Mouse (Mus musculus) liver, adult 2 months (tissue): ENCODE measurements around the gene Lins1. TPM values are rescaled to one million over a fixed set of nuclear protein-coding genes. Genes with fewer than 3 reads are reported as not detected.

Experiments used
- DNase-seq: peaks from one replicate; pipeline ENCODE4 v3.0.0-alpha.2; 2011; ENCODE audit warnings: low read depth, low spot score; ENCODE audit errors: extremely low read depth
- H3K27ac ChIP-seq: fragments of 200-500 bp; replicated peaks from 2 replicates; pipeline ENCODE4 v1.5.1; 2012; ENCODE audit warnings: low read depth, mild to moderate bottlenecking, control low read depth, inconsistent platforms, low read length; ENCODE audit not compliant: insufficient read depth
- H3K27me3 ChIP-seq: fragments of 200-500 bp; 2 replicates; pipeline ENCODE4 v1.6.1; 2012; ENCODE audit warnings: mild to moderate bottlenecking, moderate library complexity, low read length, inconsistent platforms; ENCODE audit not compliant: control insufficient read depth, insufficient read depth
- H3K36me3 ChIP-seq: fragments of 200-500 bp; 2 replicates; pipeline ENCODE4 v1.6.1; 2012; ENCODE audit warnings: low read length, inconsistent platforms; ENCODE audit not compliant: control insufficient read depth, insufficient read depth
- H3K4me1 ChIP-seq: fragments of 200-500 bp; 2 replicates; pipeline ENCODE4 v1.6.1; 2011; ENCODE audit warnings: low read length; ENCODE audit not compliant: control insufficient read depth, insufficient read depth
- H3K4me3 ChIP-seq: fragments of 200-500 bp; 2 replicates; pipeline ENCODE4 v1.5.1; 2011; ENCODE audit warnings: low read depth, mild to moderate bottlenecking, control low read depth, low read length, moderate library complexity; ENCODE audit not compliant: insufficient read depth
- H3K79me2 ChIP-seq: fragments of 200-500 bp; 2 replicates; pipeline ENCODE4 v1.6.1; 2012; ENCODE audit warnings: inconsistent platforms, mild to moderate bottlenecking, low read length, moderate library complexity; ENCODE audit not compliant: control insufficient read depth, insufficient read depth
- H3K9ac ChIP-seq: fragments of 200-500 bp; 2 replicates; pipeline ENCODE4 v1.6.1; 2012; ENCODE audit warnings: low read depth, mild to moderate bottlenecking, control low read depth, inconsistent platforms, low read length
- CTCF ChIP-seq: fragments of 200-500 bp; IDR thresholded peaks from 2 replicates; pipeline ENCODE4 v1.5.1; 2011; ENCODE audit warnings: low read depth, low read length, control low read depth
- POLR2A ChIP-seq: fragments of 200-500 bp; IDR thresholded peaks from 2 replicates; pipeline ENCODE4 v1.6.1; 2011; ENCODE audit warnings: low read length, control low read depth; ENCODE audit not compliant: insufficient read depth; ENCODE audit errors: extremely low read depth
- WGBS: fragments of 180-500 bp; shearing (Covaris S2); methylation state at CpG from one replicate; pipeline ENCODE4 v1.1.7; 2018; 5-methylcytosine and 5-hydroxymethylcytosine counted together
- polyA plus RNA-seq: library from polyadenylated mRNA; depleted of rRNA; stranded (reverse); fragments of >200 nt; gene quantifications from 2 replicates; pipeline ENCODE4 v1.2.3, GENCODE M21; 2012
- total RNA-seq: library from RNA; depleted of rRNA; stranded (reverse); fragments of >200 nt; gene quantifications from 2 replicates; pipeline ENCODE4 v1.2.3, GENCODE M21; 2014

Lins1 gene
- total and polyA plus RNA-seq, 2 experiments: 2.2 to 2.3 TPM

- 35% methylated on average over 3 of the region's 3 CpGs for WGBS
- TF ChIP-seq POLR2A: no peak
- no peak for TF ChIP-seq CTCF
- Histone ChIP-seq H3K9ac (no peak overlapping the region), H3K79me2 (no peaks in the 10 kb centered on the region), H3K27me3 (no peaks in the 10 kb centered on the region), H3K36me3 (peaks cover 5% of the 10 kb centered on the region; the same call in 1 of the 2 replicates), H3K27ac (no peak overlapping the region), H3K4me3 (no peak overlapping the region), H3K4me1 (no peaks in the 10 kb centered on the region)
- peak; percentile 43 for DNase-seq
Observed at GRCm38 (mm10) chr7:66704631-66705030, 14.9 kb downstream of the Lins1 start.

GRCm38 (mm10) chr7:66711166-66711565 is 21.5 kb downstream of the Lins1 start:
- H3K27me3 ChIP-seq: no peaks in the 10 kb centered on the region
- H3K36me3 ChIP-seq: peaks cover 13% of the 10 kb centered on the region
- no peaks in the 10 kb centered on the region for H3K4me1 ChIP-seq
- DNase-seq: peak; percentile 65
- no peak overlapping the region for H3K9ac ChIP-seq
- TF ChIP-seq POLR2A: no peak
- peak; percentile 32 for TF ChIP-seq CTCF
- H3K4me3 ChIP-seq: no peak overlapping the region
- no peaks in the 10 kb centered on the region for H3K79me2 ChIP-seq
- H3K27ac ChIP-seq: no peak overlapping the region
- 18% methylated on average over 2 of the region's 2 CpGs for WGBS

GRCm38 (mm10) chr7:66724514-66724913 is 34.8 kb downstream of the Lins1 start:
- no peaks in the 10 kb centered on the region for H3K36me3 ChIP-seq
- H3K4me3 ChIP-seq: no peak overlapping the region
- peaks cover 4% of the 10 kb centered on the region for H3K4me1 ChIP-seq
- TF ChIP-seq POLR2A (no peak), CTCF (no peak)
- no peak for DNase-seq
- no peaks in the 10 kb centered on the region for H3K79me2 ChIP-seq
- no peaks in the 10 kb centered on the region for H3K27me3 ChIP-seq
- H3K9ac ChIP-seq: no peak overlapping the region
- 79% methylated on average over 4 of the region's 4 CpGs for WGBS
- H3K27ac ChIP-seq: no peak overlapping the region

- peaks cover 4% of the 10 kb centered on the region for H3K4me1 ChIP-seq
- no peaks in the 10 kb centered on the region for H3K36me3 ChIP-seq
- H3K4me3 ChIP-seq: no peak overlapping the region
- TF ChIP-seq CTCF: no peak
- TF ChIP-seq POLR2A: no peak
- no peaks in the 10 kb centered on the region for H3K27me3 ChIP-seq
- no peak overlapping the region for H3K9ac ChIP-seq
- no peak for DNase-seq
- H3K79me2 ChIP-seq: no peaks in the 10 kb centered on the region
- 90% methylated on average over 6 of the region's 6 CpGs for WGBS
- H3K27ac ChIP-seq: no peak overlapping the region
Observed at GRCm38 (mm10) chr7:66724954-66725353, 35.3 kb downstream of the Lins1 start.

GRCm38 (mm10) chr7:66728072-66728471 is 38.4 kb downstream of the Lins1 start:
- TF ChIP-seq POLR2A (no peak), CTCF (no peak)
- 97% methylated on average over 6 of the region's 6 CpGs for WGBS
- H3K79me2 ChIP-seq: no peaks in the 10 kb centered on the region
- no peak overlapping the region for H3K27ac ChIP-seq
- H3K4me3 ChIP-seq: no peak overlapping the region
- no peak overlapping the region for H3K9ac ChIP-seq
- H3K36me3 ChIP-seq: no peaks in the 10 kb centered on the region
- no peak for DNase-seq
- no peaks in the 10 kb centered on the region for H3K4me1 ChIP-seq
- no peaks in the 10 kb centered on the region for H3K27me3 ChIP-seq

- 74% methylated on average over 2 of the region's 2 CpGs for WGBS
- Histone ChIP-seq H3K4me1 (no peaks in the 10 kb centered on the region), H3K27me3 (no peaks in the 10 kb centered on the region), H3K27ac (no peak overlapping the region), H3K36me3 (no peaks in the 10 kb centered on the region), H3K4me3 (no peak overlapping the region), H3K79me2 (no peaks in the 10 kb centered on the region), H3K9ac (no peak overlapping the region)
- no peak for DNase-seq
- no peak for TF ChIP-seq POLR2A
- TF ChIP-seq CTCF: no peak
Observed at GRCm38 (mm10) chr7:66729232-66729631, 39.5 kb downstream of the Lins1 start.
